Mouse (Mus musculus) forebrain, embryonic 16.5 days (tissue): Measurements from ENCODE around the gene Cotl1. TPM values are rescaled to one million over a fixed set of nuclear protein-coding genes. Genes with fewer than 3 reads are reported as not detected.
A peak's percentile ranks its signal among the peaks of the same experiment; 100 is the strongest.

Source experiments
- ATAC-seq: fragments of 200-750 bp; cut with Nextera tagmentation; 2 replicates; pipeline ENCODE4 v1.8.0; 2017; ENCODE audit warnings: mild to moderate bottlenecking, moderate library complexity
- H3K27ac ChIP-seq: fragments of 300-500 bp; sonication (generic); 2 replicates; pipeline ENCODE4 v1.5.1; 2014; ENCODE audit warnings: low read length, control low read depth
- H3K27me3 ChIP-seq: fragments of 300-500 bp; sonication (generic); replicated peaks from 2 replicates; pipeline ENCODE4 v1.6.1; 2014; ENCODE audit warnings: low read length; ENCODE audit not compliant: control insufficient read depth, insufficient read depth
- H3K36me3 ChIP-seq: fragments of 300-500 bp; sonication (generic); 2 replicates; pipeline ENCODE4 v1.6.1; 2014; ENCODE audit not compliant: control insufficient read depth, insufficient read depth
- H3K4me1 ChIP-seq: fragments of 300-500 bp; sonication (generic); replicated peaks from 2 replicates; pipeline ENCODE4 v1.6.1; 2014; ENCODE audit warnings: low read length; ENCODE audit not compliant: control insufficient read depth, insufficient read depth
- H3K4me2 ChIP-seq: fragments of 300-500 bp; sonication (generic); 2 replicates; pipeline ENCODE4 v1.6.1; 2014; ENCODE audit warnings: mild to moderate bottlenecking, low read length, control low read depth
- H3K4me3 ChIP-seq: fragments of 300-500 bp; sonication (generic); replicated peaks from 2 replicates; pipeline ENCODE4 v1.5.1; 2014; ENCODE audit warnings: mild to moderate bottlenecking, low read length, control low read depth
- H3K9ac ChIP-seq: fragments of 300-500 bp; sonication (generic); replicated peaks from 2 replicates; pipeline ENCODE4 v1.6.1; 2014; ENCODE audit warnings: low read depth, low read length, control low read depth
- H3K9me3 ChIP-seq: fragments of 300-500 bp; sonication (generic); 2 replicates; pipeline ENCODE4 v1.6.1; 2016; ENCODE audit warnings: low read length; ENCODE audit not compliant: control insufficient read depth
- whole genome bisulfite sequencing: fragments of 180-500 bp; shearing (Covaris S2); extraction: QIAGEN DNeasy Blood & Tissue Kit; methylation state at CpG from one replicate; pipeline ENCODE4 v1.1.7; 2014; 5-methylcytosine and 5-hydroxymethylcytosine counted together
- polyA plus RNA-seq: library from polyadenylated mRNA; unstranded; fragments of >200 nt; fragmentation: Nextera tagmentation; extraction: Ambion mirVana; gene quantifications from 2 replicates; pipeline ENCODE4 v1.2.1, GENCODE M21; 2015

The Cotl1 gene
- polyA plus RNA-seq, 1 experiment from 2014 or later: 147 TPM

- no peaks in the 10 kb centered on the region for H3K27me3 ChIP-seq
- H3K9ac ChIP-seq: no peak overlapping the region
- H3K36me3 ChIP-seq: peaks cover 3% of the 10 kb centered on the region; the same call in 1 of the 2 replicates
- no peak for ATAC-seq
- H3K4me3 ChIP-seq: no peak overlapping the region
- 47% methylated on average over 8 of the region's 8 CpGs for WGBS
- peaks cover 41% of the 10 kb centered on the region for H3K4me1 ChIP-seq
- no peak overlapping the region for H3K4me2 ChIP-seq
- H3K27ac ChIP-seq: peak overlapping the region; percentile 27; the same call in 1 of the 2 replicates
- H3K9me3 ChIP-seq: no peaks in the 10 kb centered on the region
These were observed 35.1 kb downstream of the Cotl1 start for GRCm38 (mm10) chr8:119805275-119805674.

GRCm38 (mm10) chr8:119802592-119802991, 37.8 kb downstream of the Cotl1 start:
- 91% methylated on average over 1 of the region's 1 CpGs for WGBS
- H3K4me1 ChIP-seq: peaks cover 44% of the 10 kb centered on the region
- H3K27ac ChIP-seq: no peak overlapping the region
- H3K9ac ChIP-seq: no peak overlapping the region
- H3K9me3 ChIP-seq: no peaks in the 10 kb centered on the region
- no peaks in the 10 kb centered on the region for H3K27me3 ChIP-seq
- no peak overlapping the region for H3K4me3 ChIP-seq
- no peak overlapping the region for H3K4me2 ChIP-seq
- ATAC-seq: no peak
- H3K36me3 ChIP-seq: no peaks in the 10 kb centered on the region

- H3K4me2 ChIP-seq: no peak overlapping the region
- no peak for ATAC-seq
- H3K36me3 ChIP-seq: no peaks in the 10 kb centered on the region
- H3K27me3 ChIP-seq: no peaks in the 10 kb centered on the region
- WGBS: 10% methylated on average over 4 of the region's 4 CpGs
- peaks cover 32% of the 10 kb centered on the region for H3K4me1 ChIP-seq
- no peaks in the 10 kb centered on the region for H3K9me3 ChIP-seq
- H3K9ac ChIP-seq: no peak overlapping the region
- H3K4me3 ChIP-seq: no peak overlapping the region
- H3K27ac ChIP-seq: peak overlapping the region; percentile 63
These were observed 39.2 kb downstream of the Cotl1 start for GRCm38 (mm10) chr8:119801168-119801567.

GRCm38 (mm10) chr8:119798965-119799264, 41.4 kb downstream of the Cotl1 start:
- 50% methylated on average over 2 of the region's 2 CpGs for WGBS
- Histone ChIP-seq H3K27me3 (no peaks in the 10 kb centered on the region), H3K36me3 (no peaks in the 10 kb centered on the region), H3K4me1 (peaks cover 21% of the 10 kb centered on the region), H3K9ac (peak overlapping the region; percentile 7; the same call in 1 of the 2 replicates), H3K27ac (peak overlapping the region; percentile 81), H3K9me3 (no peaks in the 10 kb centered on the region), H3K4me3 (no peak overlapping the region), H3K4me2 (peak overlapping the region; percentile 35; the same call in 1 of the 2 replicates)
- ATAC-seq: no peak

DNA sequence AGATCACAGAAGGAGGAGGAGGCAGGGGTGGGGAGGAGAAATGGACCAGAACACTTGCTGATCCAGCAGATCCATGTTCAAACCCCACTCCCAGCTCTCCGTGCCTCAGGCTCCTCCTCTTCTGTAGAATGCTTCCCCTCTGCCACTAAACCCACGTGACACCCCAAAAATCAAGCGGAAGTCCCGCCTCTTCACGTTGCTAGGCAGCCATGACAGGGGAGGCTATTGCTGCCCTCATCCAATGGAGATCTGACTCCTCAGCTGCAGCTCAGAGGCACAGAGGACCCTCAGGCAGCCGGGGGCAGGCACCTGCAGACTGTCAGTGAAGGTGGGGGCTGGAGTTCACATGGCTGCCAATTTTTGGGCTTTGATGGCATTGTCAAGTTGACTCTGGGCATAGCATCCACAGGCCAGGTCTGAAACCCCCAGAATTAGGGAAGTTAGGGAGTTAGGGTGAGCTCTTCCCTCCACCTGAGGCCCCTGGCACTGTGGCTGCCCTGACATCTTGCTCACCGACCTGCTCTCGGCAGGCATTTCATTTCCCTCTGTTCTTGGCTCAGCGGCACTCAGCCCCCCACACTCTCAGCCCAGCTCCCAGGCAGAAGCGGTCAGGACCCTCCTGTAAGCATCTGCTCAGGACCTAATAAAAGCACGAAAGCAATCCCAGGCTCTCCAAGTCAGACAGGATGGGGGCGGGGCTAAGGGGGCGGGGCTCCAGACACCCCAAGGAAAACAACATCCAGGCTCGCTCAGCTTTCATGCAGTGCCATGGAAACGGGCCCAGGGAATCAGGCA, 42.0 kb downstream of the Cotl1 start:
- H3K27me3 ChIP-seq: no peaks in the 10 kb centered on the region
- no peak overlapping the region for H3K4me3 ChIP-seq
- peaks cover 21% of the 10 kb centered on the region for H3K4me1 ChIP-seq
- no peaks in the 10 kb centered on the region for H3K36me3 ChIP-seq
- 9% methylated on average over 15 of the region's 15 CpGs for WGBS
- peak overlapping the region; percentile 7; the same call in 1 of the 2 replicates for H3K9ac ChIP-seq
- H3K4me2 ChIP-seq: peak overlapping the region; percentile 35
- peak overlapping the region; percentile 81 for H3K27ac ChIP-seq
- H3K9me3 ChIP-seq: no peaks in the 10 kb centered on the region
- ATAC-seq: peak; percentile 79

GRCm38 (mm10) chr8:119795651-119796050, 44.7 kb downstream of the Cotl1 start:
- ATAC-seq: no peak
- 92% methylated on average over 3 of the region's 3 CpGs for WGBS

DNA sequence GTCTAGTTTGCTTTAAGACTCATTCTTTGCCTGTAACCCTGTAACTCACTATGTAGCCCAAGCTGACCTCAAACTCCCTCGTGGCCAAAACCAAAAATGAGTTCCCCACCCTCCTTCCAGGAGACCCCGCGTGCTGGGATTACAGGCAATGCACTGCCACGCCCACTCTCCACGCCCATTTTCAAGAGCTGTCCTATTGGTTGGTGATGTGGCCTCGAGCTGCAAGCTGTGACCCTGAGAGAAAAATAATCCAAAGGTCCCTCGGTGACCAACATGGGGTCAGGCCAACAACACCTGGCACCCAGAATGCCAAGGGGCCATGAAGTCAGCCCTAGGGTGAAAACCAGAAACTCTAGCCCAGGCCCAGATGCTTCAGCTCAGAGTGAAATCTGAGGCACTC, 45.7 kb downstream of the Cotl1 start:
- Histone ChIP-seq H3K4me2 (no peak overlapping the region), H3K27me3 (no peaks in the 10 kb centered on the region), H3K27ac (no peak overlapping the region), H3K9me3 (no peaks in the 10 kb centered on the region), H3K36me3 (no peaks in the 10 kb centered on the region), H3K9ac (no peak overlapping the region), H3K4me3 (no peak overlapping the region), H3K4me1 (peaks cover 18% of the 10 kb centered on the region)
- ATAC-seq: no peak
- 63% methylated on average over 7 of the region's 7 CpGs for WGBS

More at GRCm38 (mm10) chr8:119795651-119796050, 44.7 kb downstream of the Cotl1 start:
- Histone ChIP-seq H3K27ac (no peak overlapping the region), H3K4me3 (no peak overlapping the region), H3K4me2 (no peak overlapping the region), H3K27me3 (no peaks in the 10 kb centered on the region), H3K9me3 (no peaks in the 10 kb centered on the region), H3K4me1 (peaks cover 18% of the 10 kb centered on the region), H3K36me3 (no peaks in the 10 kb centered on the region), H3K9ac (no peak overlapping the region)

- Histone ChIP-seq H3K4me3 (no peak overlapping the region), H3K4me2 (no peak overlapping the region)
- peak; percentile 48 for ATAC-seq
These were observed 48.3 kb downstream of the Cotl1 start for GRCm38 (mm10) chr8:119791804-119792704.

DNA sequence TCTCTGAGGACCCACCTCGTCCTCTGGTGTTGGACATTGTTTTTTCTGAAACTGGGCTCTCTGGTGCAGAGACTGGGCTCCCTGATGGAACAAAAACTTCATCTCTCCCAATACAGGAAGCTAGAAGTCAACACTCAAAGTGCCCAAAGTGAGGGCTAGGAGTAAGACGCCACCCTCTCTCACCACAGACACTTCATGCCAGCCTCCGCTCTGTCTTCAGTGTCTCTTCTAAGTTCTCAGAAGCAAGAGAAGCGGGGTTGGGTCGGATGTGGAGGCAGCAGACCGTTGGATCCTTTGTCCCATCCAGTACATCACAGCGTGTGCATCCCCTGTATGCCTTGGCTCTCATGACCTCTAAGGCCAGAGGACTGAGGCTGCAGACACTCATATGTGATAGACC, 50.8 kb downstream of the Cotl1 start:
- H3K4me1 ChIP-seq: peaks cover 25% of the 10 kb centered on the region
- H3K27ac ChIP-seq: no peak overlapping the region
- no peak overlapping the region for H3K9ac ChIP-seq
- no peak overlapping the region for H3K4me3 ChIP-seq
- no peaks in the 10 kb centered on the region for H3K9me3 ChIP-seq
- no peaks in the 10 kb centered on the region for H3K36me3 ChIP-seq
- no peak for ATAC-seq
- WGBS: 84% methylated on average over 7 of the region's 7 CpGs
- H3K4me2 ChIP-seq: no peak overlapping the region
- no peaks in the 10 kb centered on the region for H3K27me3 ChIP-seq

More at GRCm38 (mm10) chr8:119791804-119792704, 48.3 kb downstream of the Cotl1 start:
- H3K4me1 ChIP-seq: peaks cover 19% of the 10 kb centered on the region
- H3K27ac ChIP-seq: no peak overlapping the region
- H3K9ac ChIP-seq: no peak overlapping the region
- 9% methylated on average over 16 of the region's 16 CpGs for WGBS
- H3K9me3 ChIP-seq: no peaks in the 10 kb centered on the region
- H3K36me3 ChIP-seq: no peaks in the 10 kb centered on the region
- no peaks in the 10 kb centered on the region for H3K27me3 ChIP-seq
